Mouse (Mus musculus) limb, embryonic 14.5 days (tissue): ENCODE measurements at regions not wholly inside any gene's neighbourhood (a gene's known extent, or its start where the extent isn't known, plus 50 kb on each side); places are given as distances from the start of the nearest gene placed in this dataset.

Source experiments
- ATAC-seq: fragments of 200-750 bp; cut with Nextera tagmentation; 2 replicates; pipeline ENCODE4 v1.8.0; 2017; ENCODE audit warnings: low read depth, moderate number of reproducible peaks, moderate TSS enrichment; ENCODE audit not compliant: low FRiP score
- DNase-seq: peaks from one replicate; pipeline ENCODE4 v3.0.0-alpha.2; 2015; ENCODE audit warnings: low spot score
- H3K27ac ChIP-seq: fragments of 300-500 bp; sonication (generic); replicated peaks from 2 replicates; pipeline ENCODE4 v1.5.1; 2014; ENCODE audit warnings: low read depth, mild to moderate bottlenecking, low read length, moderate library complexity, mixed read lengths
- H3K27me3 ChIP-seq: fragments of 300-500 bp; sonication (generic); 2 replicates; pipeline ENCODE4 v1.6.1; 2014; ENCODE audit warnings: low read length, mixed read lengths; ENCODE audit not compliant: control insufficient read depth, insufficient read depth
- H3K36me3 ChIP-seq: fragments of 300-500 bp; sonication (generic); 2 replicates; pipeline ENCODE4 v1.6.1; 2014; ENCODE audit warnings: mild to moderate bottlenecking, low read length, moderate library complexity, mixed read lengths; ENCODE audit not compliant: control insufficient read depth, insufficient read depth
- H3K4me1 ChIP-seq: fragments of 300-500 bp; sonication (generic); 2 replicates; pipeline ENCODE4 v1.6.1; 2014; ENCODE audit warnings: antibody characterized with exemption, low read length, mixed read lengths; ENCODE audit not compliant: control insufficient read depth, insufficient read depth
- H3K4me2 ChIP-seq: fragments of 300-500 bp; sonication (generic); replicated peaks from 2 replicates; pipeline ENCODE4 v1.6.1; 2014; ENCODE audit warnings: low read depth, mild to moderate bottlenecking, low read length, moderate library complexity; ENCODE audit not compliant: severe bottlenecking
- H3K4me3 ChIP-seq: fragments of 300-500 bp; sonication (generic); replicated peaks from 2 replicates; pipeline ENCODE4 v1.5.1; 2014; ENCODE audit warnings: low read length
- H3K9ac ChIP-seq: fragments of 300-500 bp; sonication (generic); 2 replicates; pipeline ENCODE4 v1.6.1; 2014; ENCODE audit warnings: mild to moderate bottlenecking, low read depth, low read length, moderate library complexity; ENCODE audit not compliant: severe bottlenecking
- H3K9me3 ChIP-seq: fragments of 300-500 bp; sonication (generic); 2 replicates; pipeline ENCODE4 v1.6.1; 2016; ENCODE audit warnings: low read length; ENCODE audit not compliant: control insufficient read depth
- POLR2A ChIP-seq: fragments of 200-500 bp; IDR thresholded peaks from 2 replicates; pipeline ENCODE4 v1.8.0; 2012; ENCODE audit warnings: inconsistent platforms, mild to moderate bottlenecking, moderate library complexity, borderline replicate concordance; ENCODE audit not compliant: insufficient read depth, insufficient read length; ENCODE audit errors: extremely low read depth
- WGBS: fragments of 180-500 bp; shearing (Covaris S2); extraction: QIAGEN DNeasy Blood & Tissue Kit; methylation state at CpG from one replicate; pipeline ENCODE4 v1.1.7; 2014; 5-methylcytosine and 5-hydroxymethylcytosine counted together

- Histone ChIP-seq H3K27ac (no peak overlapping the region), H3K4me1 (no peaks in the 10 kb centered on the region), H3K9me3 (no peaks in the 10 kb centered on the region), H3K4me3 (no peak overlapping the region), H3K9ac (no peak overlapping the region), H3K36me3 (no peaks in the 10 kb centered on the region), H3K4me2 (no peak overlapping the region), H3K27me3 (no peaks in the 10 kb centered on the region)
- DNase-seq (no peak), ATAC-seq (no peak)
- WGBS = 58% methylated on average over 3 of the region's 3 CpGs
- TF ChIP-seq POLR2A = no peak
Measured at GRCm38 (mm10) chr3:19810034-19810433, 146.8 kb upstream of the Cp start.

GRCm38 (mm10) chr3:19824904-19825303 lies 131.9 kb upstream of the Cp start:
- ATAC-seq (no peak), DNase-seq (no peak)
- no peak overlapping the region for H3K4me2 ChIP-seq
- no peaks in the 10 kb centered on the region for H3K27me3 ChIP-seq
- H3K4me3 ChIP-seq = no peak overlapping the region
- H3K4me1 ChIP-seq = no peaks in the 10 kb centered on the region
- no peak overlapping the region for H3K9ac ChIP-seq
- H3K27ac ChIP-seq = no peak overlapping the region
- H3K9me3 ChIP-seq = no peaks in the 10 kb centered on the region
- no peaks in the 10 kb centered on the region for H3K36me3 ChIP-seq
- 84% methylated on average over 1 of the region's 1 CpGs for WGBS
- no peak for TF ChIP-seq POLR2A

GRCm38 (mm10) chr3:19828518-19829246 lies 128.2 kb upstream of the Cp start:
- no peak overlapping the region for H3K4me2 ChIP-seq
- no peaks in the 10 kb centered on the region for H3K27me3 ChIP-seq
- H3K27ac ChIP-seq = no peak overlapping the region
- no peak overlapping the region for H3K9ac ChIP-seq
- H3K4me3 ChIP-seq = no peak overlapping the region
- DNase-seq (no peak), ATAC-seq (no peak)
- no peaks in the 10 kb centered on the region for H3K36me3 ChIP-seq
- WGBS = 83% methylated on average over 5 of the region's 5 CpGs
- no peaks in the 10 kb centered on the region for H3K4me1 ChIP-seq
- TF ChIP-seq POLR2A = no peak
- H3K9me3 ChIP-seq = no peaks in the 10 kb centered on the region

- Histone ChIP-seq H3K36me3 (no peaks in the 10 kb centered on the region), H3K4me1 (no peaks in the 10 kb centered on the region), H3K4me2 (no peak overlapping the region), H3K27ac (no peak overlapping the region), H3K27me3 (no peaks in the 10 kb centered on the region), H3K9ac (no peak overlapping the region), H3K4me3 (no peak overlapping the region), H3K9me3 (no peaks in the 10 kb centered on the region)
- WGBS = 95% methylated on average over 2 of the region's 2 CpGs
- DNase-seq (no peak), ATAC-seq (no peak)
- TF ChIP-seq POLR2A = no peak
Measured at GRCm38 (mm10) chr3:19829752-19830151, 127.1 kb upstream of the Cp start.

- H3K9me3 ChIP-seq = no peaks in the 10 kb centered on the region
- no peak for ATAC-seq
- no peaks in the 10 kb centered on the region for H3K4me1 ChIP-seq
- TF ChIP-seq POLR2A = no peak
- no peak overlapping the region for H3K4me3 ChIP-seq
- no peak overlapping the region for H3K9ac ChIP-seq
- no peak overlapping the region for H3K27ac ChIP-seq
- DNase-seq = no peak
- no peak overlapping the region for H3K4me2 ChIP-seq
- no peaks in the 10 kb centered on the region for H3K27me3 ChIP-seq
- H3K36me3 ChIP-seq = no peaks in the 10 kb centered on the region
- WGBS = 85% methylated on average over 6 of the region's 6 CpGs
Measured at GRCm38 (mm10) chr3:19848031-19848735, 108.7 kb upstream of the Cp start.
